Mouse (Mus musculus): ENCODE data around the gene Nr5a2.

Nr5a2 gene
- long read RNA-seq, experiment 1, partial matches to known transcripts: 0 of 1 reads
- long read RNA-seq, experiment 1, other reads (novel, unspliced or antisense): 1 of 1 reads
- long read RNA-seq, experiment 2: 0 reads

- intact Hi-C loops (cut with DNase I): no loop called here
These were observed at the start of gene Nr5a2 for GRCm38 (mm10) chr1:136960428-136961012. Gene Nr5a2 (minus strand): TSS chr1:136960448.

DNA sequence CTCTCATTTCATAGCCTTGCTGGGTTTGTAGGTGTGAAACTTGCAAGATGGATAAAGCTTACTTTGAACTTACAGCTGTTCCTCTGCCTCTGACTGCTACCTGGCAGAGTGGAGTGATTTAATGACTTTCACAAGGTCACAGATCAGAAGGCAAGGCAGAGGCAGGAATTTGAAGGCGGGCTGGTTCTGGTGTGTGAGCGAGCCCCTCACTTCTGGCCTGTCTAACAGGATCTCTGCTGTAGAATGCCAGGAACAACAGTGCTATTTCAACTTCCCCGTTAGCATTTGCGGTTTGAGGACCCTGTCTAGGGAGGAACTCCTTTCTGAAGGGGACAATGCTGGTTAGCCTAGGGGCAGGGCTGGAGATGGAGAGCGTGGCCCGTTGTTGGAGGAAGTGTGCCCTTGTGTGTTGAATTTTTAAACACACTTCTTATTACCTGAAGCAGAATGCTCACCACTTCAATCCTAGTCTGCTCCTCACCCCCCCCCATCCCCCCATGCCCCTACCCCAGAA is 48.5 kb upstream of the Nr5a2 start:
- intact Hi-C loops (cut with DNase I): no loop called here

GRCm38 (mm10) chr1:137003816-137004215 is 43.6 kb upstream of the Nr5a2 start:
- intact Hi-C loops (cut with DNase I): no loop called here

DNA sequence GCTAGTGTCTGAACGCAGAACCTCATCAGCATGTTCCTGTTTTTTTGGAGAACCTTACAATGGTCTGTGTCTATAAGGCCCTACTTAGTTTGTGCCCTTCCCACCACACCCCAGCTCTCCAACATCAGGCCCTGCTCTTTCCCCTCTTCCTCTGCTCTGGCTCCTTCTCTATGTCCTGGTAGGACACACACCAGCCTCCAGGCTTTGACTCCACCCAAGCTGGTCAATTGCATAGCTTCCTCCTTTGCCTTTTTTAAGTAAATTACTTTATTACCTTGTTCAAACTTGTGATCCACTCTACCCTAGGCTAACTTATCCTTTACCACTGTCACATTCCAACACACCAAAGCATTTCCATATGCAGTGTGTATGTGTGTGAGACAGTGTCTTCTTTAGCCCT is 42.9 kb upstream of the Nr5a2 start:
- intact Hi-C loops (cut with DNase I): no loop called here

- intact Hi-C loops (cut with DNase I): no loop called here
These were observed 31.6 kb upstream of the Nr5a2 start for GRCm38 (mm10) chr1:136991762-136992352.

DNA sequence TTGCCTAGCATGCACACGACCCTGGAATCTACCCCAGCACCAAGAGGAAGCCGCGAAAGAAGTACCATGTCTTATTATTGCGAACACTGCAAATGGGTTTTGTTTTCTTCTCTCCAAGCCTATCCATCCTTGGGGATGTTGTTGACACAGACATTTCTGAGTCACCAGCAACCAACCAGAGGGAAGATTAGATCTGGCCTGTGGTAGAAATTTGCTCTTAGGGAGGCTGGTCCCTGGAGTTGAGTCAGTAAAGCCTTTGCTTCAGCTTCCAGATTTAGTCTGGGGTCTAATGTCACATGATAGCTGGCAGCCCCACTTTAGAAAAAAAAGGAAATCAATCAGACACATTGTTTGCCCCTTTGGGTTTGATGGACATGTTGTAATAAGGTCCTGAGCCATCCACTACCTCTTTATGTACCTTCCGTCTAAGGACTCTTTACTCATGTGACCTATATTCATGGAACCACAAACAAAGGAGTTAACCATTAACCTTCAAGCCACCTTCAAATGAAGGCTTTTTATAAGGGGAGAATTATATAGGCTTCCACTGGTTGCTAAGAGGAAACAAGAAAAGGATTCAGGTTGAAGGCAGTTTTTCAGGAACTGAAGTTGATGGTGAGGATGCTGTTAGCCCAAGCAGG is 20.1 kb upstream of the Nr5a2 start:
- intact Hi-C loops (cut with DNase I): no loop called here

- intact Hi-C loops (cut with DNase I): no loop called here
These were observed 17.6 kb upstream of the Nr5a2 start for GRCm38 (mm10) chr1:136977867-136978266.

- intact Hi-C loops (cut with DNase I): no loop called here
These were observed 13.8 kb upstream of the Nr5a2 start for GRCm38 (mm10) chr1:136974040-136974439.

DNA sequence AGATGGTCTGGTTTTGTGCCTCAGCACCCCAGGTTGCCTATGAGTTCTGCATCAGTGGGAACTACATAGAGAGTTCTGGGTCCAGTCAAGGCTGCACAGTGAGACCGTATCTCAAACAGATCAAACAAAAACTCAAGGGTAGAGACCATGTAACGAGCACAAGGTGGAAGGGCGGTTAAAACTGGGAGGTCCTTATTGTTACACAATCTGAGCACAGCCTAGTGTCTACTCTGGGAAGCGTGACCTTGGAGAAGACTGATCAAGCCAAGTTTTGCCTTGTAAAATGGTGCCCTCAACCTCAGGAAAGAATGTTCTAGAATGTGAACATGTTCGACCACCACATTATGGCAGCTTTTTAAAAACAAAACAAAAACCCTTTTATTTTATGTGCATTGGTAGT is 12.8 kb upstream of the Nr5a2 start:
- intact Hi-C loops (cut with DNase I): no loop called here

DNA sequence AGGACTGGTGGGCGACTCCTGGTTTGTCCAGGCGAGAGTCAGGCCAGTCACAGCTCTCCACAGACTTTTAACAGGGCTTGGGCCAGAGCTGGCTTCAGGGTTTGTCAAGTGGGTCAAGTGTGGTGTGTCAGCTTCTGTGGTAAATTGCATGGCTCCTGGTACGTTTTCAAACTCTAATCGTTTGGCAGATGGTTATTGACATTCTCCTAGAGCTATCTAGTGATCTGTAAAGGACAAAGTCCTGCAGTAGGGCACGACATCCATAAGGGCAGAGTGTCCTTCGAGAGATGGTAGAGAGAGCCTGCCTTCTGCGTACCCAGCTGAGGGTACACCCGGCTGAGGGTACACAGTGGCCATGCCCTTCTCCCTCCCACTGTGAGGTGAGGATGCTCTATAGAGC is 10.7 kb upstream of the Nr5a2 start:
- intact Hi-C loops (cut with DNase I): no loop called here

DNA sequence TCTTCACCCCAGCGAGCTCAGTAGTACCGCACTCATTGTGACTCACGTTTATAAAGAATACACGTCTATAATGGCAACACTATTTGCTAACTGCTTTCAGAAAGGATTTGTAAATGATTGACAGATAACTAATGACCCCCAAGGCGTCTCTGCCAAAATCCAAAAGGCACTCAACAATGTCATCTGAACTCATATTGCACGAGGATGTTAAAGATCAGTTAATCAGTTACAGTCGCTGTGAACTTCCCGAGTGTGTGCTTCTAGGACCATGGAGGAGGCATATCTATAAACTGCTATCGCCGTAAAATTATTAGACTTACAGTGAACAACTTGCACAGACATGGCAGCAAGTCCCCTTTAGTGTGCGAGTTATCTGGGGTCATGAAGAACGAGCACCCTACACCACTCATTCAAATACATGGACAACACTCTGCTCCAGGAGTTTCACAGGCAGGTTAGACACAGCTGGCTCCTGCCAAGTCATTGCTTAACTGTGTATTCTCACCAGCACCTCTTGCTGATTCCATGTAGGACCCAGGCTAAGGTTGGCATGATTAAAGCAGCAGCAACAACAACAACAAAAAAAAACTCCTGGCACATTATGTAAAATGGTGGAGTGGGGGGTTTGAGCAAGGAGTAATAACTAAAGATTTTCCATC is 6.6 kb upstream of the Nr5a2 start:
- intact Hi-C loops (cut with DNase I): no loop called here

- intact Hi-C loops (cut with DNase I): no loop called here
These were observed 757 bp downstream of the Nr5a2 start for GRCm38 (mm10) chr1:136959491-136959890.

DNA sequence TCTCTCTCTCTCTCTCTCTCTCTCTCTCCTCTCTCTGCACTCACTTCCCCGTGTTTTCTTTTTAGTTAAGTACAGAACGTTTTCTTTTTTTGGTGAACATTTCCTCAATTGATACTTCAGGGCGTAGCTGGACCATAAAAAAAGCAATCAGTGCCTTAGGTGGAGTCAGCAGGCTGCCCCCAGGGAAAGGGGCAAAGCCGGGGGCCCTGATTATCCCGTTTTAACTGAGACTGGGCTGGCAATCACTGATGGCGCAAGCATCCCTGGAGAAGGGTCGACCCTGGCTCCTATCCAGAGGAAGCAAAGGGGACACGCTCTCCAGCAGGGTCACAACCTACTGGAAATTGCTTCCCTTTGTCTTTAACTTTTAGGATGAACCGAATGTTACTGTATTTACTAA is 1.6 kb downstream of the Nr5a2 start:
- intact Hi-C loops (cut with DNase I): no loop called here

DNA sequence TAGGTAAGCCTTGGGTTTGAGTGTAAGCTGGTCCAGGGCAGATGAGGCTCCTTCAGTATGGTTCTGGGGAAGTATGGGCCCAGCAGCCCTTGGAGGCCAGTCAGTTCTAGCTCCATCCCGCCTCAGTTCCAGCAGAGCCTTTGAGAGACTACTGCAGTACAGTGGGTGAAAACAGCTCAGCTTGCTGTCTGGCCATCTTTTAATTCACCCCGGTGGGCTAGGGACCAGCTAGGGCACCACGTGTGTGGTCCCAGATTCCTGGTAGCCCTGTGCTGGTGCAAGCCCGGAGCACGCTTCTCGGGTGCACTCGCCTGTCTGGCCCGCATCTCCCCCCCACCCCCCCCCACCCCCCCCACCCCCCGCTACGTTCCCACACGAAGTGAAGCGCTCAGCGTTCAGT is 2.1 kb downstream of the Nr5a2 start:
- intact Hi-C loops (cut with DNase I): no loop called here

GRCm38 (mm10) chr1:136957696-136958095 is 2.6 kb downstream of the Nr5a2 start:
- intact Hi-C loops (cut with DNase I): no loop called here

- intact Hi-C loops (cut with DNase I): no loop called here
These were observed 6.1 kb downstream of the Nr5a2 start for GRCm38 (mm10) chr1:136954108-136954494.

GRCm38 (mm10) chr1:136953444-136954107 is 6.7 kb downstream of the Nr5a2 start:
- intact Hi-C loops (cut with DNase I): no loop called here

- intact Hi-C loops (cut with DNase I): no loop called here
These were observed 7.5 kb downstream of the Nr5a2 start for GRCm38 (mm10) chr1:136952609-136953311.

DNA sequence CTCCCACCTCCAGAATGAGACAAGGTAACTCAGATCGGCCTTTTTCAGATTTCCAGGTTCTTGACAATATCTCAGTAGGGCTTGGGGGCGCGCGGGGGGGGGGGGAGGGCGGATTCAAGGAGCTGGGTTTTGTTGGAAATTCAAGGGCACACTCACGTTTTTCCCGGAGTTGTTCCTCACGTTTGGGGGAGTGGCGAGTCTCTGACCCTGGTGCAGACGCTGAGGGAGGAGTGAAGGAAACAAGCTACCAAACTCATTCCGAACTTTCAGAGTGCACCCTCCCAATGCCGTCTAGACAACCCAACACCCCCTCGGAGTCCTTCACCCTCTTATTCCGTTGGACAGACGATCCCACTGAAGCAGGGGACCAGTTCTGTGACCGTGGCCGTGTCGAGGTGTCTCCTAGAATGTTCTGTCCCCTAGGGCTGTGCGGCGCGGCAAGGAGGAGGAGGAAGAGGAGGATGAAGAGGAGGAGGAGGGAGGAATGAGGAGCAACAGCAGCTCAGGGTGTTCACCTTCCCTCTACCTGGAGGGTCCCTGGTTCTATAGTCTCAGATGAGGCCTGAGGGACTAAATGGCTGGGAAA is 8.2 kb downstream of the Nr5a2 start:
- intact Hi-C loops (cut with DNase I): no loop called here

- intact Hi-C loops (cut with DNase I): no loop called here
These were observed 9.0 kb downstream of the Nr5a2 start for GRCm38 (mm10) chr1:136951155-136951650.
